Mouse (Mus musculus) kidney, postnatal 0 days (tissue): ENCODE measurements around the gene Zic2. TPM values are rescaled to one million over a fixed set of nuclear protein-coding genes. Genes with fewer than 3 reads are reported as not detected.

Experiments used
- ATAC-seq: fragments of 200-750 bp; cut with Nextera tagmentation; replicated peaks from 2 replicates; pipeline ENCODE4 v1.8.0; 2017; ENCODE audit warnings: low read depth, moderate number of reproducible peaks, moderate TSS enrichment, moderate library complexity; ENCODE audit not compliant: low FRiP score
- DNase-seq: peaks from one replicate; pipeline ENCODE4 v3.0.0-alpha.2; 2016; ENCODE audit warnings: low spot score
- H3K27ac ChIP-seq: fragments of 300-500 bp; sonication (generic); 2 replicates; pipeline ENCODE4 v1.5.1; 2014; ENCODE audit warnings: mild to moderate bottlenecking
- H3K27me3 ChIP-seq: fragments of 300-500 bp; sonication (generic); 2 replicates; pipeline ENCODE4 v1.6.1; 2014; ENCODE audit warnings: low read length, mixed read lengths; ENCODE audit not compliant: insufficient read depth
- H3K36me3 ChIP-seq: fragments of 300-500 bp; sonication (generic); 2 replicates; pipeline ENCODE4 v1.6.1; 2014; ENCODE audit warnings: low read length, mixed read lengths; ENCODE audit not compliant: insufficient read depth
- H3K4me1 ChIP-seq: fragments of 300-500 bp; sonication (generic); replicated peaks from 2 replicates; pipeline ENCODE4 v1.6.1; 2014; ENCODE audit warnings: antibody characterized with exemption, low read length, mixed read lengths; ENCODE audit not compliant: insufficient read depth
- H3K4me2 ChIP-seq: fragments of 300-500 bp; sonication (generic); 2 replicates; pipeline ENCODE4 v1.6.1; 2014; ENCODE audit warnings: mild to moderate bottlenecking, low read length, moderate library complexity, mixed read lengths
- H3K4me3 ChIP-seq: fragments of 300-500 bp; sonication (generic); replicated peaks from 2 replicates; pipeline ENCODE4 v1.5.1; 2014; ENCODE audit warnings: low read depth, low read length
- H3K9ac ChIP-seq: fragments of 300-500 bp; sonication (generic); 2 replicates; pipeline ENCODE4 v1.6.1; 2014; ENCODE audit warnings: low read depth, low read length
- H3K9me3 ChIP-seq: fragments of 300-500 bp; sonication (generic); replicated peaks from 2 replicates; pipeline ENCODE4 v1.6.1; 2016; ENCODE audit warnings: low read length, inconsistent platforms, mixed read lengths
- CTCF ChIP-seq: IDR thresholded peaks from 2 replicates; pipeline ENCODE4 v1.5.1; 2016; ENCODE audit warnings: antibody characterized with exemption, low read depth, mild to moderate bottlenecking, moderate library complexity
- WGBS: fragments of 180-500 bp; shearing (Covaris S2); extraction: QIAGEN DNeasy Blood & Tissue Kit; methylation state at CpG from one replicate; pipeline ENCODE4 v1.1.7; 2014; 5-methylcytosine and 5-hydroxymethylcytosine counted together
- polyA plus RNA-seq: library from polyadenylated mRNA; unstranded; fragments of >200 nt; fragmentation: Nextera tagmentation; extraction: Ambion mirVana; gene quantifications from 2 replicates; pipeline ENCODE4 v1.2.1, GENCODE M21; 2015

The Zic2 gene
- polyA plus RNA-seq, 1 experiment from 2014 or later = not detected

- Histone ChIP-seq H3K27ac (no peak overlapping the region), H3K36me3 (no peaks in the 10 kb centered on the region), H3K9me3 (no peaks in the 10 kb centered on the region), H3K9ac (no peak overlapping the region), H3K4me1 (no peaks in the 10 kb centered on the region), H3K27me3 (no peaks in the 10 kb centered on the region), H3K4me3 (no peak overlapping the region), H3K4me2 (no peak overlapping the region)
- TF ChIP-seq CTCF = no peak
- WGBS = 34% methylated on average over 1 of the region's 1 CpGs
- ATAC-seq = no peak
- no peak for DNase-seq
Observed at GRCm38 (mm10) chr14:122513511-122514036, 38.3 kb downstream of the Zic2 start.

- ATAC-seq (no peak), DNase-seq (no peak)
- Histone ChIP-seq H3K9me3 (no peaks in the 10 kb centered on the region), H3K4me3 (no peak overlapping the region), H3K9ac (no peak overlapping the region), H3K27ac (no peak overlapping the region), H3K4me2 (no peak overlapping the region), H3K36me3 (no peaks in the 10 kb centered on the region), H3K4me1 (no peaks in the 10 kb centered on the region), H3K27me3 (no peaks in the 10 kb centered on the region)
- 80% methylated on average over 4 of the region's 4 CpGs for WGBS
- TF ChIP-seq CTCF = no peak
Observed at GRCm38 (mm10) chr14:122528475-122528874, 53.2 kb downstream of the Zic2 start.

Other genes with a start within 250 kb of the Zic2 start
- not detected in 2 replicates for gene Gm5089, start 24.3 kb upstream of the Zic2 start, polyA plus RNA-seq
- 0.06 and 0.11 TPM in 2 replicates for gene Zic5, start 9.8 kb upstream of the Zic2 start, polyA plus RNA-seq
- gene Gm10837, start 15.2 kb downstream of the Zic2 start, polyA plus RNA-seq = not detected in 2 replicates
- 36.0 and 42.1 TPM in 2 replicates for gene Pcca, start 58.9 kb downstream of the Zic2 start, polyA plus RNA-seq